Mouse (Mus musculus): ENCODE results near the gene Gng13. TPM values are rescaled to one million over a fixed set of nuclear protein-coding genes. Genes with fewer than 3 reads are reported as not detected.
"Not testable (repeated sequence)": the region's sequence is repeated elsewhere in the genome, so short reads cannot be mapped to it uniquely, and the experiment has no call there.

Gng13 gene
- total RNA-seq, 2 experiments from 2014 or later: 0.70 TPM; not detected in 1

GRCm38 (mm10) chr17:25727265-25728008, 10.5 kb downstream of the Gng13 start, which contains the start of the genes Chtf18 and Rpusd1:
Chtf18 (minus strand) TSS chr17:25727419.
Rpusd1 (plus strand) TSS chr17:25727670.
- intact Hi-C loops (cut with DNase I): no loop called here
- DNase-seq (ENCODE audit: low spot score): peak; percentile 100

GRCm38 (mm10) chr17:25728009-25728270, 11.0 kb downstream of the Gng13 start:
- intact Hi-C loops (cut with DNase I): no loop called here

GRCm38 (mm10) chr17:25732082-25732481, 15.1 kb downstream of the Gng13 start:
- intact Hi-C loops (cut with DNase I): loop anchor here (1.0 kb wide), 1 partner anchor 69 kb away; no protein-coding TSS in a partner anchor
- no peak for DNase-seq (ENCODE audit: low spot score)

More at GRCm38 (mm10) chr17:25728009-25728270, 11.0 kb downstream of the Gng13 start:
- no peak for DNase-seq (ENCODE audit: low spot score)

- DNase-seq (ENCODE audit: low spot score): no peak
- intact Hi-C loops (cut with DNase I): no loop called here
Observed at GRCm38 (mm10) chr17:25735246-25735645, 18.3 kb downstream of the Gng13 start.

GRCm38 (mm10) chr17:25735745-25736144, 18.8 kb downstream of the Gng13 start, which contains the start of gene Mslnl:
Mslnl (plus strand) TSS chr17:25736042.
- DNase-seq (ENCODE audit: low spot score): no peak
- intact Hi-C loops (cut with DNase I): no loop called here

GRCm38 (mm10) chr17:25738861-25739260, 21.9 kb downstream of the Gng13 start:
- DNase-seq (ENCODE audit: low spot score): no peak
- intact Hi-C loops (cut with DNase I): no loop called here

- intact Hi-C loops (cut with DNase I); DNase-seq (ENCODE audit: low spot score): not testable (repeated sequence)
Observed at GRCm38 (mm10) chr17:25741471-25741870, 24.5 kb downstream of the Gng13 start.

GRCm38 (mm10) chr17:25743831-25744230, 26.9 kb downstream of the Gng13 start:
- intact Hi-C loops (cut with DNase I): no loop called here
- DNase-seq (ENCODE audit: low spot score): no peak

GRCm38 (mm10) chr17:25744311-25744710, 27.3 kb downstream of the Gng13 start:
- DNase-seq (ENCODE audit: low spot score): no peak
- intact Hi-C loops (cut with DNase I): no loop called here

GRCm38 (mm10) chr17:25748238-25748637, 31.3 kb downstream of the Gng13 start:
- intact Hi-C loops (cut with DNase I): no loop called here
- no peak for DNase-seq (ENCODE audit: low spot score)

GRCm38 (mm10) chr17:25749314-25749713, 32.3 kb downstream of the Gng13 start:
- intact Hi-C loops (cut with DNase I): no loop called here
- no peak for DNase-seq (ENCODE audit: low spot score)

GRCm38 (mm10) chr17:25751446-25751845, 34.5 kb downstream of the Gng13 start:
- DNase-seq (ENCODE audit: low spot score): no peak
- intact Hi-C loops (cut with DNase I): no loop called here

GRCm38 (mm10) chr17:25754241-25754640, 37.3 kb downstream of the Gng13 start, which contains the start of gene Msln:
Msln (minus strand) TSS chr17:25754378.
- intact Hi-C loops (cut with DNase I): no loop called here

GRCm38 (mm10) chr17:25755086-25755485, 38.1 kb downstream of the Gng13 start:
- intact Hi-C loops (cut with DNase I): no loop called here
- DNase-seq (ENCODE audit: low spot score): no peak

More at GRCm38 (mm10) chr17:25754241-25754640, 37.3 kb downstream of the Gng13 start, which contains the start of gene Msln:
- no peak for DNase-seq (ENCODE audit: low spot score)

GRCm38 (mm10) chr17:25755627-25756377, 38.8 kb downstream of the Gng13 start:
- intact Hi-C loops (cut with DNase I): no loop called here
- DNase-seq (ENCODE audit: low spot score): no peak

- no peak for DNase-seq (ENCODE audit: low spot score)
- intact Hi-C loops (cut with DNase I): no loop called here
Observed at GRCm38 (mm10) chr17:25756378-25757242, 39.6 kb downstream of the Gng13 start.

GRCm38 (mm10) chr17:25757691-25758090, 40.7 kb downstream of the Gng13 start:
- intact Hi-C loops (cut with DNase I): no loop called here

GRCm38 (mm10) chr17:25760148-25760547, 43.2 kb downstream of the Gng13 start:
- intact Hi-C loops (cut with DNase I): no loop called here

More at GRCm38 (mm10) chr17:25757691-25758090, 40.7 kb downstream of the Gng13 start:
- DNase-seq (ENCODE audit: low spot score): no peak

GRCm38 (mm10) chr17:25761561-25761970, 44.6 kb downstream of the Gng13 start:
- DNase-seq (ENCODE audit: low spot score): no peak
- intact Hi-C loops (cut with DNase I): no loop called here

More at GRCm38 (mm10) chr17:25760148-25760547, 43.2 kb downstream of the Gng13 start:
- DNase-seq (ENCODE audit: low spot score): no peak

- intact Hi-C loops (cut with DNase I): no loop called here
Observed at GRCm38 (mm10) chr17:25762591-25762990, 45.6 kb downstream of the Gng13 start.

More at GRCm38 (mm10) chr17:25762591-25762990, 45.6 kb downstream of the Gng13 start:
- DNase-seq (ENCODE audit: low spot score): no peak
